Mouse (Mus musculus): ENCODE data around the gene Cacnb1.
A peak's percentile ranks its signal among the peaks of the same experiment; 100 is the strongest.

The Cacnb1 gene

GRCm38 (mm10) chr11:98040975-98041374, 18.1 kb upstream of the Cacnb1 start:
- no peak for DNase-seq (ENCODE audit: low spot score in 2 of 2)

- peak in 1 of 2 experiments; percentile 86 for DNase-seq (ENCODE audit: low spot score in 2 of 2)
Measured at GRCm38 (mm10) chr11:98037871-98038270, 15.0 kb upstream of the Cacnb1 start.

GRCm38 (mm10) chr11:98035977-98036377, 13.1 kb upstream of the Cacnb1 start:
- DNase-seq (ENCODE audit: low spot score in 2 of 2) = no peak

- no peak for DNase-seq (ENCODE audit: low spot score in 2 of 2)
Measured at GRCm38 (mm10) chr11:98034840-98035239, 12.0 kb upstream of the Cacnb1 start.

GRCm38 (mm10) chr11:98034061-98034460, 11.2 kb upstream of the Cacnb1 start:
- no peak for DNase-seq (ENCODE audit: low spot score in 2 of 2)

- DNase-seq (ENCODE audit: low spot score in 2 of 2) = peak in 1 of 2 experiments; percentile 83
Measured at GRCm38 (mm10) chr11:98031443-98031770, 8.6 kb upstream of the Cacnb1 start.

- DNase-seq (ENCODE audit: low spot score in 2 of 2) = no peak
Measured at GRCm38 (mm10) chr11:98030701-98031442, 8.0 kb upstream of the Cacnb1 start.

GRCm38 (mm10) chr11:98027785-98028184, 5.0 kb upstream of the Cacnb1 start:
- DNase-seq (ENCODE audit: low spot score in 2 of 2) = no peak

- no peak for DNase-seq (ENCODE audit: low spot score in 2 of 2)
Measured at GRCm38 (mm10) chr11:98027297-98027688, 4.5 kb upstream of the Cacnb1 start.

GRCm38 (mm10) chr11:98026570-98027296, 3.9 kb upstream of the Cacnb1 start, which contains the start of gene Rpl19:
Rpl19 (plus strand) TSS chr11:98026710.
- DNase-seq (ENCODE audit: low spot score in 2 of 2) = peak; percentile 82 to 94

GRCm38 (mm10) chr11:98026248-98026569, 3.4 kb upstream of the Cacnb1 start:
- DNase-seq (ENCODE audit: low spot score in 2 of 2) = no peak

- DNase-seq (ENCODE audit: low spot score in 2 of 2) = no peak
Measured at GRCm38 (mm10) chr11:98024516-98024915, 1.7 kb upstream of the Cacnb1 start.

- DNase-seq (ENCODE audit: low spot score in 2 of 2) = no peak
Measured at GRCm38 (mm10) chr11:98022253-98022554, 630 bp downstream of the Cacnb1 start.

- DNase-seq (ENCODE audit: low spot score in 2 of 2) = no peak
Measured at GRCm38 (mm10) chr11:98021565-98022252, 1.1 kb downstream of the Cacnb1 start.

- DNase-seq (ENCODE audit: low spot score in 2 of 2) = no peak
Measured at GRCm38 (mm10) chr11:98021118-98021517, 1.7 kb downstream of the Cacnb1 start.

GRCm38 (mm10) chr11:98020710-98021109, 2.1 kb downstream of the Cacnb1 start:
- DNase-seq (ENCODE audit: low spot score in 2 of 2) = no peak

GRCm38 (mm10) chr11:98019883-98020610, 2.8 kb downstream of the Cacnb1 start:
- DNase-seq (ENCODE audit: low spot score in 2 of 2) = no peak

GRCm38 (mm10) chr11:98018858-98019641, 3.8 kb downstream of the Cacnb1 start:
- DNase-seq (ENCODE audit: low spot score in 2 of 2) = peak; percentile 77 to 87

- DNase-seq (ENCODE audit: low spot score in 2 of 2) = no peak
Measured at GRCm38 (mm10) chr11:98018222-98018621, 4.6 kb downstream of the Cacnb1 start.

- DNase-seq (ENCODE audit: low spot score in 2 of 2) = no peak
Measured at GRCm38 (mm10) chr11:98016824-98017223, 6.0 kb downstream of the Cacnb1 start.

GRCm38 (mm10) chr11:98016177-98016576, 6.7 kb downstream of the Cacnb1 start:
- DNase-seq (ENCODE audit: low spot score in 2 of 2) = no peak
